Mouse (Mus musculus) midbrain, embryonic 14.5 days (tissue): Measurements from ENCODE around the gene Gm17428. TPM values are rescaled to one million over a fixed set of nuclear protein-coding genes. Genes with fewer than 3 reads are reported as not detected.
"Not testable (repeated sequence)": the region's sequence is repeated elsewhere in the genome, so short reads cannot be mapped to it uniquely, and the experiment has no call there.

Source experiments
- ATAC-seq: fragments of 200-750 bp; cut with Nextera tagmentation; 2 replicates; pipeline ENCODE4 v1.8.0; 2017; ENCODE audit warnings: moderate number of reproducible peaks, moderate library complexity; ENCODE audit not compliant: low FRiP score, low TSS enrichment
- DNase-seq: peaks from one replicate; pipeline ENCODE4 v3.0.0-alpha.2; 2015
- H3K27ac ChIP-seq: fragments of 300-500 bp; sonication (generic); replicated peaks from 2 replicates; pipeline ENCODE4 v1.5.1; 2014; ENCODE audit warnings: mild to moderate bottlenecking, low read depth, low read length, moderate library complexity
- H3K27me3 ChIP-seq: fragments of 300-500 bp; sonication (generic); 2 replicates; pipeline ENCODE4 v1.6.1; 2014; ENCODE audit warnings: low read length, control low read depth, mixed read lengths; ENCODE audit not compliant: control insufficient read depth, insufficient read depth
- H3K36me3 ChIP-seq: fragments of 300-500 bp; sonication (generic); 2 replicates; pipeline ENCODE4 v1.6.1; 2014; ENCODE audit warnings: low read length, control low read depth; ENCODE audit not compliant: control insufficient read depth, insufficient read depth
- H3K4me1 ChIP-seq: fragments of 300-500 bp; sonication (generic); 2 replicates; pipeline ENCODE4 v1.6.1; 2014; ENCODE audit warnings: mild to moderate bottlenecking, antibody characterized with exemption, low read length, control low read depth; ENCODE audit not compliant: control insufficient read depth, insufficient read depth
- H3K4me2 ChIP-seq: fragments of 300-500 bp; sonication (generic); 2 replicates; pipeline ENCODE4 v1.6.1; 2014; ENCODE audit warnings: mild to moderate bottlenecking, low read length, moderate library complexity
- H3K4me3 ChIP-seq: fragments of 300-500 bp; sonication (generic); replicated peaks from 2 replicates; pipeline ENCODE4 v1.5.1; 2014; ENCODE audit warnings: low read depth, low read length
- H3K9ac ChIP-seq: fragments of 300-500 bp; sonication (generic); replicated peaks from 2 replicates; pipeline ENCODE4 v1.6.1; 2014; ENCODE audit warnings: mild to moderate bottlenecking, low read length, moderate library complexity
- H3K9me3 ChIP-seq: fragments of 300-500 bp; sonication (generic); 2 replicates; pipeline ENCODE4 v1.6.1; 2016; ENCODE audit warnings: low read length, control low read depth, mixed read lengths; ENCODE audit not compliant: control insufficient read depth
- WGBS: fragments of 180-500 bp; shearing (Covaris S2); extraction: QIAGEN DNeasy Blood & Tissue Kit; methylation state at CpG from one replicate; pipeline ENCODE4 v1.1.7; 2014; 5-methylcytosine and 5-hydroxymethylcytosine counted together
- polyA plus RNA-seq: library from polyadenylated mRNA; unstranded; fragments of >200 nt; fragmentation: Nextera tagmentation; extraction: Ambion mirVana; gene quantifications from 2 replicates; pipeline ENCODE4 v1.2.1, GENCODE M21; 2014

Gm17428 gene
- polyA plus RNA-seq, 1 experiment from 2014 or later = not detected

GRCm38 (mm10) chr14:54967874-54968273 is 8.9 kb upstream of the Gm17428 start:
- ATAC-seq (no peak), DNase-seq (no peak)
- Histone ChIP-seq H3K36me3 (no peaks in the 10 kb centered on the region), H3K27me3 (no peaks in the 10 kb centered on the region), H3K9me3 (no peaks in the 10 kb centered on the region), H3K4me3 (no peak overlapping the region), H3K9ac (no peak overlapping the region), H3K4me1 (no peaks in the 10 kb centered on the region), H3K27ac (no peak overlapping the region), H3K4me2 (no peak overlapping the region)
- 87% methylated on average over 3 of the region's 3 CpGs for WGBS

GRCm38 (mm10) chr14:54968344-54968743 is 8.4 kb upstream of the Gm17428 start:
- no peak overlapping the region for H3K4me2 ChIP-seq
- no peak overlapping the region for H3K9ac ChIP-seq
- ATAC-seq (no peak), DNase-seq (no peak)
- no peak overlapping the region for H3K27ac ChIP-seq
- H3K4me3 ChIP-seq = no peak overlapping the region
- no peaks in the 10 kb centered on the region for H3K9me3 ChIP-seq
- H3K27me3 ChIP-seq = no peaks in the 10 kb centered on the region
- no peaks in the 10 kb centered on the region for H3K4me1 ChIP-seq
- no peaks in the 10 kb centered on the region for H3K36me3 ChIP-seq

GRCm38 (mm10) chr14:54972786-54973185 is 3.9 kb upstream of the Gm17428 start:
- not testable (repeated sequence) for H3K9ac ChIP-seq, H3K4me2 ChIP-seq, H3K4me3 ChIP-seq, H3K27me3 ChIP-seq, H3K36me3 ChIP-seq, ATAC-seq, H3K27ac ChIP-seq, H3K4me1 ChIP-seq, DNase-seq, H3K9me3 ChIP-seq
- 99% methylated on average over 7 of the region's 11 CpGs for WGBS

GRCm38 (mm10) chr14:54974068-54974791 is 2.5 kb upstream of the Gm17428 start:
- peak overlapping the region; percentile 78 for H3K27ac ChIP-seq
- no peaks in the 10 kb centered on the region for H3K36me3 ChIP-seq

GRCm38 (mm10) chr14:54978664-54979063 is 1.9 kb downstream of the Gm17428 start:
- ATAC-seq = no peak
- H3K4me1 ChIP-seq = peaks cover 6% of the 10 kb centered on the region
- 91% methylated on average over 8 of the region's 8 CpGs for WGBS

More at GRCm38 (mm10) chr14:54974068-54974791, 2.5 kb upstream of the Gm17428 start:
- Histone ChIP-seq H3K9me3 (no peaks in the 10 kb centered on the region), H3K4me3 (no peak overlapping the region), H3K27me3 (no peaks in the 10 kb centered on the region), H3K9ac (no peak overlapping the region), H3K4me1 (peaks cover 6% of the 10 kb centered on the region), H3K4me2 (no peak overlapping the region)
- peak; percentile 82 for DNase-seq
- 69% methylated on average over 6 of the region's 6 CpGs for WGBS
- ATAC-seq = 0 out of 2 replicates have a peak, but pooled peaks have one; percentile 11

GRCm38 (mm10) chr14:54981934-54982333 is 5.2 kb downstream of the Gm17428 start:
- Histone ChIP-seq H3K9ac (no peak overlapping the region), H3K27me3 (no peaks in the 10 kb centered on the region), H3K4me1 (no peaks in the 10 kb centered on the region), H3K9me3 (no peaks in the 10 kb centered on the region), H3K27ac (no peak overlapping the region), H3K4me2 (no peak overlapping the region), H3K36me3 (no peaks in the 10 kb centered on the region), H3K4me3 (no peak overlapping the region)
- DNase-seq (no peak), ATAC-seq (no peak)
- 91% methylated on average over 7 of the region's 7 CpGs for WGBS

More at GRCm38 (mm10) chr14:54978664-54979063, 1.9 kb downstream of the Gm17428 start:
- no peaks in the 10 kb centered on the region for H3K27me3 ChIP-seq
- H3K27ac ChIP-seq = no peak overlapping the region
- no peak overlapping the region for H3K9ac ChIP-seq
- H3K9me3 ChIP-seq = no peaks in the 10 kb centered on the region
- no peaks in the 10 kb centered on the region for H3K36me3 ChIP-seq
- no peak overlapping the region for H3K4me3 ChIP-seq
- no peak for DNase-seq
- no peak overlapping the region for H3K4me2 ChIP-seq

GRCm38 (mm10) chr14:54988350-54988874 is 11.7 kb downstream of the Gm17428 start:
- WGBS = 94% methylated on average over 9 of the region's 9 CpGs
- not testable (repeated sequence) for H3K36me3 ChIP-seq, ATAC-seq

GRCm38 (mm10) chr14:54988882-54989281 is 12.1 kb downstream of the Gm17428 start:
- Histone ChIP-seq H3K36me3 (no peaks in the 10 kb centered on the region), H3K4me3 (no peak overlapping the region), H3K9ac (no peak overlapping the region), H3K27ac (no peak overlapping the region), H3K27me3 (no peaks in the 10 kb centered on the region), H3K4me1 (peaks cover under 1% of the 10 kb centered on the region; the same call in 1 of the 2 replicates), H3K9me3 (no peaks in the 10 kb centered on the region), H3K4me2 (no peak overlapping the region)
- WGBS = 91% methylated on average over 13 of the region's 13 CpGs
- ATAC-seq (no peak), DNase-seq (no peak)

More at GRCm38 (mm10) chr14:54988350-54988874, 11.7 kb downstream of the Gm17428 start:
- not testable (repeated sequence) for H3K4me1 ChIP-seq, H3K4me2 ChIP-seq, DNase-seq, H3K9ac ChIP-seq, H3K9me3 ChIP-seq, H3K27me3 ChIP-seq, H3K4me3 ChIP-seq, H3K27ac ChIP-seq
